Comparison of ENCODE assay signal across 28 mouse cellular contexts in genomic region chr14:98533600-98533999, GRCm38 (mm10).
DNase-seq lines count a peak whose midpoint lies in the region; ATAC-seq lines count a peak whose summit lies in the region.
"Had no signal": no experiment of that assay in that cellular context is flagged by ENCODE, and none has a peak within 500 bp of the region (broad histone marks: within the 10 kb centered on the region; RNA-seq: fewer than 3 reads in every experiment).

No protein-coding gene starts in this region.

- DNase-seq in forebrain, embryonic 14.5 days (ENCODE audit: low spot score) = no peak
- DNase-seq in hindbrain, embryonic 11.5 days (ENCODE audit: low spot score) = no peak
- peak; percentile 9 for DNase-seq in urinary bladder, postnatal 25 days (ENCODE audit: low spot score)
- DNase-seq in urinary bladder, postnatal 10 days (ENCODE audit: low spot score) = no peak
- peak; percentile 40 to 58 for DNase-seq in urinary bladder, postnatal 36 days (ENCODE audit: low spot score in 2 of 2)
- no peak for DNase-seq in adrenal gland, postnatal 36 days
- DNase-seq: adrenal gland, adult 2 months; adrenal gland, postnatal 14 days; cerebellum, adult 11-12 months; cerebellum, adult 8-10 months; cerebellum, postnatal 10 days; cerebellum, postnatal 36 days; embryo, embryonic 11 days; gastrocnemius, postnatal 25 days; heart, adult 2 months; heart, postnatal 14 days; heart, postnatal 4 days had no signal

- H3K4me3 ChIP-seq in forebrain, embryonic 12.5 days (replicated peaks) = no peak overlapping the region
- H3K4me3 ChIP-seq in forebrain, embryonic 14.5 days (ENCODE audit: low read depth, low read length) = no peak overlapping the region
- H3K4me3 ChIP-seq in hindbrain, embryonic 11.5 days (ENCODE audit: low read depth, low read length) = no peak overlapping the region
- no peak overlapping the region for H3K4me3 ChIP-seq in hindbrain, embryonic 13.5 days
- H3K4me3 ChIP-seq: embryonic facial prominence, embryonic 10.5 days; embryonic facial prominence, embryonic 13.5 days; erythroblast, embryonic 14.5 days; heart, adult 2 months; heart, embryonic 10.5 days; heart, embryonic 13.5 days; hindbrain, embryonic 12.5 days; intestine, embryonic 15.5 days had no signal

- H3K36me3 ChIP-seq in forebrain, embryonic 12.5 days (replicated peaks) = no peaks in the 10 kb centered on the region
- no peaks in the 10 kb centered on the region for H3K36me3 ChIP-seq in forebrain, embryonic 14.5 days (ENCODE audit: control insufficient read depth, insufficient read depth, low read length)
- H3K36me3 ChIP-seq in hindbrain, embryonic 11.5 days (ENCODE audit: control insufficient read depth, insufficient read depth, low read length) = no peaks in the 10 kb centered on the region
- H3K36me3 ChIP-seq in hindbrain, embryonic 13.5 days = no peaks in the 10 kb centered on the region
- H3K36me3 ChIP-seq: embryonic facial prominence, embryonic 10.5 days; embryonic facial prominence, embryonic 13.5 days; heart, embryonic 10.5 days; heart, embryonic 13.5 days; hindbrain, embryonic 12.5 days; intestine, embryonic 15.5 days had no signal

- no peaks in the 10 kb centered on the region for H3K9me3 ChIP-seq in forebrain, embryonic 12.5 days
- no peaks in the 10 kb centered on the region for H3K9me3 ChIP-seq in forebrain, embryonic 14.5 days (replicated peaks; ENCODE audit: control insufficient read depth, low read length)
- no peaks in the 10 kb centered on the region for H3K9me3 ChIP-seq in hindbrain, embryonic 11.5 days (ENCODE audit: control insufficient read depth, low read length)
- H3K9me3 ChIP-seq in hindbrain, embryonic 13.5 days = no peaks in the 10 kb centered on the region
- H3K9me3 ChIP-seq: embryonic facial prominence, embryonic 10.5 days; embryonic facial prominence, embryonic 13.5 days; heart, embryonic 10.5 days; heart, embryonic 13.5 days; hindbrain, embryonic 12.5 days; intestine, embryonic 15.5 days had no signal

- no peak overlapping the region for H3K4me2 ChIP-seq in forebrain, embryonic 12.5 days
- no peak overlapping the region for H3K4me2 ChIP-seq in forebrain, embryonic 14.5 days (ENCODE audit: low read length)
- H3K4me2 ChIP-seq in hindbrain, embryonic 11.5 days (replicated peaks; ENCODE audit: low read depth, low read length) = no peak overlapping the region
- H3K4me2 ChIP-seq in hindbrain, embryonic 13.5 days = no peak overlapping the region
- H3K4me2 ChIP-seq: embryonic facial prominence, embryonic 13.5 days; heart, embryonic 13.5 days; hindbrain, embryonic 12.5 days; intestine, embryonic 15.5 days had no signal

- WGBS in forebrain, embryonic 12.5 days = 85% methylated on average over 10 of the region's 10 CpGs
- 85% methylated on average over 10 of the region's 10 CpGs for WGBS in forebrain, embryonic 14.5 days
- 75% methylated on average over 10 of the region's 10 CpGs for WGBS in hindbrain, embryonic 11.5 days
- WGBS in hindbrain, embryonic 13.5 days = 76% methylated on average over 10 of the region's 10 CpGs

- peaks cover 13% of the 10 kb centered on the region for H3K4me1 ChIP-seq in forebrain, embryonic 12.5 days
- H3K4me1 ChIP-seq in forebrain, embryonic 14.5 days (ENCODE audit: control insufficient read depth, insufficient read depth, low read length) = peaks cover 8% of the 10 kb centered on the region; the same call in 1 of the 2 replicates
- H3K4me1 ChIP-seq in hindbrain, embryonic 11.5 days (replicated peaks; ENCODE audit: control insufficient read depth, insufficient read depth, low read length) = no peaks in the 10 kb centered on the region
- H3K4me1 ChIP-seq in hindbrain, embryonic 13.5 days (replicated peaks) = peaks cover 15% of the 10 kb centered on the region; the same call in 1 of the 2 replicates
- H3K4me1 ChIP-seq: embryonic facial prominence, embryonic 13.5 days; heart, embryonic 10.5 days; heart, embryonic 13.5 days; intestine, embryonic 15.5 days had no signal

- H3K9ac ChIP-seq in forebrain, embryonic 12.5 days = no peak overlapping the region
- H3K9ac ChIP-seq in forebrain, embryonic 14.5 days (ENCODE audit: low read length) = no peak overlapping the region
- no peak overlapping the region for H3K9ac ChIP-seq in hindbrain, embryonic 11.5 days (ENCODE audit: low read depth, low read length)
- H3K9ac ChIP-seq in hindbrain, embryonic 13.5 days = no peak overlapping the region
- H3K9ac ChIP-seq: embryonic facial prominence, embryonic 13.5 days; heart, embryonic 13.5 days; hindbrain, embryonic 12.5 days; intestine, embryonic 15.5 days had no signal

- no peak for ATAC-seq in forebrain, embryonic 12.5 days (ENCODE audit: low FRiP score)
- ATAC-seq in forebrain, embryonic 14.5 days = no peak
- ATAC-seq in hindbrain, embryonic 11.5 days (ENCODE audit: low FRiP score) = no peak
- no peak for ATAC-seq in hindbrain, embryonic 13.5 days (ENCODE audit: low FRiP score)
- ATAC-seq: CD4-positive, CD25-positive, alpha-beta regulatory T cell, adult 4 months; hindbrain, embryonic 16.5 days; intestine, embryonic 15.5 days had no signal

- no peaks in the 10 kb centered on the region for H3K27me3 ChIP-seq in forebrain, embryonic 12.5 days
- H3K27me3 ChIP-seq in forebrain, embryonic 14.5 days (replicated peaks; ENCODE audit: control insufficient read depth, insufficient read depth, low read length) = no peaks in the 10 kb centered on the region
- no peaks in the 10 kb centered on the region for H3K27me3 ChIP-seq in hindbrain, embryonic 11.5 days (ENCODE audit: control insufficient read depth, insufficient read depth, low read length)
- no peaks in the 10 kb centered on the region for H3K27me3 ChIP-seq in hindbrain, embryonic 13.5 days
- H3K27me3 ChIP-seq: embryonic facial prominence, embryonic 13.5 days; heart, embryonic 13.5 days; hindbrain, embryonic 12.5 days; intestine, embryonic 15.5 days had no signal

- peak overlapping the region; percentile 19; the same call in 1 of the 2 replicates for H3K27ac ChIP-seq in forebrain, embryonic 12.5 days
- H3K27ac ChIP-seq in forebrain, embryonic 14.5 days (ENCODE audit: low read depth, low read length) = no peak overlapping the region
- 0 out of 2 replicates have a peak overlapping the region, but pooled peaks have one; percentile 33 for H3K27ac ChIP-seq in hindbrain, embryonic 11.5 days (ENCODE audit: low read depth, low read length)
- no peak overlapping the region; the same call in 1 of the 2 replicates for H3K27ac ChIP-seq in hindbrain, embryonic 13.5 days
- H3K27ac ChIP-seq: embryonic facial prominence, embryonic 10.5 days; embryonic facial prominence, embryonic 13.5 days; heart, adult 2 months; heart, embryonic 10.5 days; heart, embryonic 13.5 days; hindbrain, embryonic 12.5 days; intestine, embryonic 15.5 days had no signal

Comparison
In these comparisons a context has a peak if more than half of its experiments do, and no peak if none do; other contexts are left out.
1. H3K27ac ChIP-seq: peak in forebrain, embryonic 12.5 days (single experiment) and hindbrain, embryonic 11.5 days (single experiment); none in forebrain, embryonic 14.5 days (single experiment) and hindbrain, embryonic 13.5 days (single experiment).
2. DNase-seq: peak in urinary bladder, postnatal 25 days (single experiment) and urinary bladder, postnatal 36 days (2 of 2); none in forebrain, embryonic 14.5 days (single experiment), hindbrain, embryonic 11.5 days (single experiment), urinary bladder, postnatal 10 days (single experiment) and adrenal gland, postnatal 36 days (0 of 2).